Mouse (Mus musculus) inflammation-experienced regulatory T-cells, adult 6 months (primary cell): Measurements from ENCODE around the gene Gm42906. TPM values are rescaled to one million over a fixed set of nuclear protein-coding genes. Genes with fewer than 3 reads are reported as not detected.

Source experiments
- ATAC-seq: one replicate; pipeline ENCODE4 v1.8.0; 2017
- polyA plus RNA-seq, 3 experiments: library from polyadenylated mRNA; unstranded; fragments of 100-300 nt; shearing (Covaris generic); gene quantifications; one replicate each; pipeline ENCODE4 v1.2.1; 2017

Gene Gm42906
- polyA plus RNA-seq, 3 experiments from 2014 or later, result not detected

- ATAC-seq, result no peak
Observed at GRCm38 (mm10) chr5:151105054-151105971, 322.6 kb downstream of the Gm42906 start.

GRCm38 (mm10) chr5:151104354-151105053 lies 323.5 kb downstream of the Gm42906 start:
- no peak for ATAC-seq

GRCm38 (mm10) chr5:151103284-151103683 lies 324.7 kb downstream of the Gm42906 start:
- no peak for ATAC-seq

DNA sequence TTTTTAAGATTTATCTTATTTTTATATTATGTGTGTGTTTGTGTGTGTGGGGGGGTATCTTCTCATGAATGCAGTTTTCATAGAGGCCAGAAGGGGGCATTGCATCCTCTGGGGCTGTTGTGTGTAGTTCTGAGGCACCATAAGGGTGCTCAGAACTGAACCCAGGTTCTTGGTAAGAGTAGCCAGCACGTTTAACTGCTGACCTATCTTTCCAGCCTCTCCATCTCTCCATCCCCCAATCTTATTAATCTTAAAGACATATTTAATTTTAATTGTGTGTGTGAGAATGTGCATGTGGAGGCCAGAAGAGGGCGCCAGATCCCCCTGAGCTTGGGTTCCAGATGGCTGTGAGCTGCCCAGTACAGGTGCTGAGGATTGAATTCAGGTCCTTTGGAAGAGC lies 325.7 kb downstream of the Gm42906 start:
- ATAC-seq, result no peak

DNA sequence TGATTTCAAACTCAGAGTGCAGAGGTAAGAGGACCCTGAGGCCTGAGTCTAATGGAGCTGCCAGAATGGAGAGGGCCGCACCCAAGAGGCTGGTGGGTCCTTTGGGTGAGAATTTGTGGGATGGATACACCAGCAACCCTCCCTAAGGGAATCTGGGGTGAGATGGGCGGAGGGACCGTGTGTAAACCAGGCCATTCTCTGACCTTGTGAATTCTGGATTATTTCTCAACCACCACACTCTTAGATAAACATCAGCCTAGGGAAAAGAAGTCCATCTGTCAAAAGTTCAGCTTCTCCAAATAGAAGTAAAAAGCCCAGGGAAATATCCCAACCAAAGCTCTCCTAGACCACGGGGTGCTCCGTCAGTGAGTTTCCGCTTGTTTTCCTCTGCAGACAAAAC lies 332.0 kb downstream of the Gm42906 start:
- no peak for ATAC-seq

DNA sequence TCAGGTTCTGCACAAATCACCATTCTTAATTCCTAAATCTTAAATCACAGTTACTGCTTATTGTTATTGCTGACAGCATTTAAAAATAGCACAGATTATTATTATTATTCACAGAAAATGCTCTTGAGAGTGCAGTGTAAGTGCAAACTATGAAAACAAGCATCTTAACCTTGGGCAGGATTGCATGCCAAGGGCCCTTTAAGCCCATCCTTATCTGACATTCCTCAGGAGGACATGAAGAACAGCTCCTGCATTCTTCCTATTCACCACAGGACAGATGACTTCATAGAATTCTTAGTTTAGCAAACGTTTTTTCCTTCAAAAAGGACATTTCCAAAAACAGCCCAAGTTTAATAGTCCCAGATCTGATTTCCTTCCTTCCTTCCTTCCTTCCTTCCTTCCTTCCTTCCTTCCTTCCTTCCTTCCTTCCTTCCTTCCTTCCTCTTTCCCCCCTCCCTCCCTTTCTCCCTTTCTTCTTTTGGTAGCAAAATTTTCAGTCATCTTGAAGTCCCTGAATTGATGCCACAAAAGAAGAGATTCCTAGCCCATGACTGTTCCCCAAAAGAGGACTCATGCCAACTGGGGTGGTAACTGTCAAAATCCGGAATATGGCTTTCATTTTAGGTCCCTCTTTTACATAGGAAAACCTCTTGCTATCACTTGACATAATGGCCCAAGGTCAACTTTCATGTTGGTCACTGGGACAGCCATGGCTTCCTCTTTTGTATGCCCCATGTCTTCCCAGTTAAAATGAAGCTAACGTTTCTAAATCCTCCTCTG lies 334.9 kb downstream of the Gm42906 start:
- ATAC-seq, result no peak

GRCm38 (mm10) chr5:151090996-151091395 lies 337.0 kb downstream of the Gm42906 start:
- no peak for ATAC-seq

DNA sequence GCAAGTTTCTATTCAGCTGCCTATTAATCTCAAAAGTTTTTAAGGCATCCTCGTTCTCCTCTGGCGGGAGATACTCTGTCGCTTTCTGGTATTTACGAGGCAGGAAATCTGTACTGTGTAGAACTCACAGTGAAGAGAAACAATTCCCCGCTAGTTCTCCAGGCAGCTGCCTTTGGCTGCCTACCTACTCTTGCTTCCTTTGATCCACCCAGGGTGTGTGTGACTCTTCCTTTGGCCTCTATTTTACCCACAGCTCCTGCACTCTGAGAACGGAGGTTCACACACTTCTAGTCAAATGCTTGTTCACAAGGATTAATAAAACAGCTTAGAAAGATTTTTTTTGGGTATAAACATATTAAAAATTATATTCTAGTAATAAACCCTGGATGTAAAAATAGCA lies 338.8 kb downstream of the Gm42906 start:
- ATAC-seq, result no peak

DNA sequence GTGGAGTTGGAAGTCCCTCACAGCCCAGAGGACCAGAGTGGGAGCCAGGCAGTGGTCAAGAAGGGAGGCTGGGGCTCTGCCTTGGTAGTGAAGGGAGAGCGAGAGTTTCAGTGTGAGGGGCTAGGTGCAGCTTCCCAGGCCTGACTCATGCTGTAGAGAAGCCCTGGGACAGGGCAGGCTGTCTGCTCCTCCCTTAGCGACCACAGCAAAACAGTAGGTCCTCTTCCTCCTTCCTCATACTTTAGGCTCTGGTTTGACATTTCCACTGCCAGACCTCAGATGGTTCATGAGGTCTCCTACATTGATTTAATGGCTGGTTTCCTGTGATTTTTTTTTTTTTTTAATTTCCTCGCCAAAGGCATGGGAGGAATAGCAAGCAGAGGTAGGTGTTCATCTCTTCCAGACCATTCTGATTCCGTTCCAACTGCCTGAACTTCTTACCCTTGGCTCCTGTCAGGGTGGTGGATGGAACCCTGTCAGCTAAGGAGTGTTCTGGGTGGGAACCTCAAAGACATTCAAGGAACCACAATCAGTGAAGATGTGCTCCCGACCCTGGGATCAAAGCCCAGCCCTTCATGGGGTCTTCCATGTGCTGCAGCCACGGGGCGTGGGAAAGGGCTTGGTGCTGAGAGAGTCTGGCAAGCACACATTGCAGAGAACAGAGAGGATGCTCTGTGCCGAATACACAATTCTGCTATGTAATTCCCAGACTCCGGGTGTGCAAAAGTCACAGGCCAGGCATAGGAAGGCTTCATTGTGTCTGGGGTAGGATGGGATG lies 341.3 kb downstream of the Gm42906 start:
- ATAC-seq, result no peak

DNA sequence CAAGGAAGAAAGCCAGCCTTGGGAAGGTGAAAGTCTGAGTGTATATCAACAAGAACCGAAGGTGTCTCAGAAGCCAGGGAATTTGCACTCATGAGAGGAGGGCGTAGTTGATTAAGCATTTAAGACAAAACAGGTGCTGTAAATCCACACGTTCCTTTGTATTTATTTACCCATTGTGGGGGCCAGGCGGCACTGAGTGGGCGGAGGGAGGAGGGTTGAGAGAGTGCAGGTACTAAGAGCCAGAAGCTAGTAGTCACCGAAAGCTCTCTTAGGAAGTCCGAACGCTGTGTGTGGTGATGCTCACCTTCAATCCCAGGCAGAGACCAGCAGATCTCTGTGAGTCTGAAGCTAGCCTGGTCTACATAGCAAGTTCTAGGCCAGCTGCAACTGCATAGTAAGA lies 342.2 kb downstream of the Gm42906 start:
- ATAC-seq, result no peak

- no peak for ATAC-seq
Observed at GRCm38 (mm10) chr5:151080276-151080675, 347.7 kb downstream of the Gm42906 start.

DNA sequence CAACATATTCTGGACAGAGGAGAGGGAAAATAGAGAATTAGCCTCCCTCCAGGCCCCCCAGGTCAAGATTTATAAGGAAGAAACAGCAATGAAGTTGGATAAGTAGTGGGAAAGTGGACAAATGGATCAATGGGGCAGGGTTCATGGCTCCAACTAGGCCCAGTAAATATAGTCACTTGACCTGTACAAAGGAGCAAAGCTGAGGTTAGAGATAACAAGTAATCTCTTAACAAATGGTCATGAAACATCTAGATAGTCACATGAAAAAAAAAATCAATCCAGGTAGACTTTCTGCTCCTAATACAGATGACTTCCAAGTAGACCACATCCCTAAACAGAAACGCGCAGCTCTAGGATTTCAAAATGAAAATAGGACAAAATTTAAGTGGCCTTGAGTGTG lies 350.0 kb downstream of the Gm42906 start:
- ATAC-seq, result no peak

GRCm38 (mm10) chr5:151076917-151077316 lies 351.0 kb downstream of the Gm42906 start:
- ATAC-seq, result no peak

GRCm38 (mm10) chr5:151074282-151074681 lies 353.7 kb downstream of the Gm42906 start:
- ATAC-seq, result no peak

GRCm38 (mm10) chr5:151071430-151071829 lies 356.5 kb downstream of the Gm42906 start:
- no peak for ATAC-seq

DNA sequence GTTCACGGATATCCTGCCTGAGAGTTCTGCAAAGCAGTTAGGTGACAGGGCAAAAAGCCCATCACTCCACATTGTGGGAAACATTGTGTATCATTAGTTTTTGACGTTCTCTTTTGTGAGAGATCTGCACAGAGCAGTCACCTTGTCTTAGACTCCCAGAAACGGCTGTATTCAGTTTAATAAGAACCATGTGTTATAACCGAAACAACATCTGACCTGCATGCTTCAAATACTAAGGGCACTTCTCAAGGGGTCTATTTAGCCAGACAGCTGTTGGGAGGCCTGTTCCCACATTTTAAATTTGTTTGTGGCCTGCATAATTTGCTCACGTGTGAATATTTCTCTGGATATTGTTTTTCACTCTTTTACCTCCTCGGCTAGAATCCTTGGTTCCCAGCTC lies 357.1 kb downstream of the Gm42906 start:
- no peak for ATAC-seq

- no peak for ATAC-seq
Observed at GRCm38 (mm10) chr5:151069569-151069968, 358.4 kb downstream of the Gm42906 start.

GRCm38 (mm10) chr5:151066016-151066415 lies 361.9 kb downstream of the Gm42906 start:
- no peak for ATAC-seq

DNA sequence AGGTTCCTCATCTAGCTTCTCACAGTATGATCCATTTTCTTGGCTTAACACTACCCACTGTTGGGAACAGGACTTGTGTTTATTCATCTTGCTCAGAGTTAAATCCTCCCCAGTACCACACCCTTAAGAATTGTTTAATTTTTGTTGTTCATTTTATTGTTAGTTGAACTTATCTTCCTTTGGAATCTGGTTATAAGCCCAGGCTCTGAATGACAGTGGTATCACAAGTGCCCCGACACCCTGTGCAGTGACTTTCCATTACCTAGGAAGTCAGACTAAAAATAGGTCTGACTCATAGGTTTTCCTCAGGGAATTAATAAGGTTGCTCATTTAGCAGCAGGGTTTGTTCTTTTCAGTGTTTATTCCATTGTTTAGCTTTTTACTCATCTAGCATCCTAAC lies 362.7 kb downstream of the Gm42906 start:
- ATAC-seq, result no peak

- no peak for ATAC-seq
Observed at GRCm38 (mm10) chr5:151061942-151062341, 366.0 kb downstream of the Gm42906 start.

- ATAC-seq, result no peak
Observed at GRCm38 (mm10) chr5:151060476-151060875, 367.5 kb downstream of the Gm42906 start.

DNA sequence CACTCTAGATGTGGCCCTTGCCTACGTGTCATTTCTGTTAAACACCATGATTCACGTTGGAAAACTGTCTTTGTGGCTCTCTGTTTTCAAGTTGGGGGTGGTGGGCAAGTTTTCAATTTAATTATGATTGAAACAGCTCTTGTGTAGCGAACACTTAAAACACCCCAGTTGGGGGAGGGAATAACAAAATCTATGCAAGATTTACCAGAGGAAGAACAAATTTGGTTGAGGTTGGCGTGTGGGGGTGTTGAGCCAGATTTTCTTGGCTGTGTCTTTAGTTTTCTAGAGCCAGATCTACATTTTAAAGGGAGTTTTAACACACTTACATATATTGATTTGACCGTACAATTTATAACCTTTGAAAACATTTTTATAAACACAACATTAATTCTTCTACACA lies 368.2 kb downstream of the Gm42906 start:
- ATAC-seq, result no peak
